Mouse (Mus musculus): ENCODE measurements around the gene Nek6.

DNA sequence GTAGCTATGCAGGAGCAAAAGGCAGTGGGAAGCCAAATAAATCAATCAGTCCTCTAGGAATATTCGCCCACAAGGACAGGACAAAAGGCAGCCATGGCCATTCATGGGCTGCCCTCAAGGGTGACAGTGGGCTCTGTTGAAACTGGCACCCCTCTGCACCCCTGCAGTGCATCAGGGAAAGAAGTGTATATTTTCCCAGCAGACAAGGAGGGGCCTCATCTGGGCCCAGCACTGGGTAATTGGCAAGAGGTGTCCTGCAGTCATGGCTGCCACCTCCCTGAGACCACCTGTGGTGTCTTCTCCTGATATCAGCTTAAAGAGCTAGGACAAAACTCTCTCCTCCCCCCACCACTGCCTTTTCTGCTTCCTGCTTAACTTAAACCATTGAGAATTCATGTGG is 68.1 kb downstream of the Nek6 start:
- no peak for TF ChIP-seq CTCF (conservative IDR thresholded peaks at IDR 0.05; ENCODE audit: low read length)
- TF ChIP-seq NANOG (IDR thresholded peaks at IDR 0.05; ENCODE audit: borderline replicate concordance, low read length) = no peak
- TF ChIP-seq POU5F1 (IDR thresholded peaks at IDR 0.05; ENCODE audit: borderline replicate concordance, low read length) = no peak
